Mouse (Mus musculus) cortical plate, adult 2 months (tissue): Measurements from ENCODE around the gene Stn1.

Experiments
- CTCF ChIP-seq: fragments of 200-500 bp; IDR thresholded peaks from 2 replicates; pipeline ENCODE4 v1.5.1; 2011; ENCODE audit warnings: mild to moderate bottlenecking, control low read depth, low read length; ENCODE audit not compliant: insufficient read depth; ENCODE audit errors: extremely low read depth
- POLR2A ChIP-seq: fragments of 200-500 bp; IDR thresholded peaks from 2 replicates; pipeline ENCODE4 v1.6.1; 2011; ENCODE audit warnings: mild to moderate bottlenecking, low read length, control low read depth; ENCODE audit not compliant: insufficient read depth; ENCODE audit errors: extremely low read depth

- TF ChIP-seq POLR2A (no peak), CTCF (no peak)
Observed at GRCm38 (mm10) chr19:47483346-47483745, 54.0 kb downstream of the Stn1 start.
